ENCODE assay signal across 8 mouse cellular contexts in the genomic region with DNA sequence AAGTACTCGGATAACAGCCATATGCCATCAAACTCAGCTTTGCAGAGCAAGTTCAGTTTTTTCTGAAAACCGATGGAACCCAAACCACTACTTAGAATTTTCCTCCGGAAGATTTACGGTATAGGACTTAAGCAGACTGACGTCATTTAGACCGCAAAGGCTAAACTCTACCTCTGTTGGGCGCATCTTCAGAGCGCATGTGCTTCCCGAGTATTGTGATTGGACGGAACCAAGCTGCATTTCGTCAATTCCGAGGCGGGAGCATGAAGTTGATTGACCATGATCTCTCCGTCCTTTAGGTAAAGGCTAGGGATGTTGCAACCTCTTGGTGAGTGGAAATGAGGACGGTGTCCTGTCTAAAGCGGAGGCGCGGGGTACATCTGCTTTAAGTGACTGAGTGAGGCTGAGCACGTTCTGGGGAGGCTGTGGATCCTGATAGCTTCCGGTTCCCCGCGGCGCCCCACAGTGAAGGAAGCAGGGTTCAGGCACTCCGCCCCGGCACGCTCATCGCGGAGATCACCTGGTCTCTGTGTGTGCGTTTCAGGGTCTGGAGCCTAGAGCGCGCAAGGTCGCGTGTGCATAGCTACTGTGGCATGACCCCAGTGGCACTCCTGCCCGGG. TPM values are rescaled to one million over a fixed set of nuclear protein-coding genes. Genes with fewer than 3 reads are reported as not detected.
DNase-seq lines count a peak whose midpoint lies in the region; ATAC-seq and TF ChIP-seq lines count a peak whose summit lies in the region.

A gene (plus strand): TSS at position 199 of the 620 bp plus-strand sequence.

- peak within 1 kb of the TSS; percentile 96 for H3K9ac ChIP-seq in ES-E14 (ENCODE audit: insufficient read depth, low read depth, low read length, poor library complexity, severe bottlenecking)
- H3K9ac ChIP-seq in forebrain, embryonic 15.5 days (replicated peaks): peak within 1 kb of the TSS; percentile 84

- no peaks in the 10 kb centered on the region for H3K9me3 ChIP-seq in ES-E14 (ENCODE audit: control insufficient read depth, insufficient read depth, low read depth, low read length)
- H3K9me3 ChIP-seq in forebrain, embryonic 15.5 days: no peaks in the 10 kb centered on the region

- H3K4me1 ChIP-seq in ES-E14 (ENCODE audit: control insufficient read depth in 2 of 2, insufficient read depth in 2 of 2, low read length in 2 of 2, poor library complexity in 1 of 2): peaks cover 0 to 2% of the 10 kb centered on the region in 2 experiments; a peak in 1 of 4 replicates
- peaks cover 11% of the 10 kb centered on the region for H3K4me1 ChIP-seq in forebrain, embryonic 15.5 days
- no peaks in the 10 kb centered on the region; the same call in 1 of the 2 replicates for H3K4me1 ChIP-seq in lung, adult 2 months (ENCODE audit: control insufficient read depth, insufficient read depth, low read length)

- H3K36me3 ChIP-seq in ES-E14 (ENCODE audit: control insufficient read depth, insufficient read depth, low read length, poor library complexity, severe bottlenecking): no peaks in the 10 kb centered on the region; the same call in 1 of the 2 replicates
- no peaks in the 10 kb centered on the region for H3K36me3 ChIP-seq in forebrain, embryonic 15.5 days

- ATAC-seq in forebrain, embryonic 15.5 days (replicated peaks): peak; percentile 99
- peak; percentile 95 for ATAC-seq in neutrophil, adult 5-6 weeks (ENCODE audit: extremely low read depth, insufficient number of reproducible peaks, low FRiP score, poor library complexity, severe bottlenecking)

- peak within 1 kb of the TSS; percentile 90 to 92 for H3K4me3 ChIP-seq in ES-E14 (ENCODE audit: insufficient read depth in 1 of 2, low read depth in 1 of 2, low read length in 2 of 2, poor library complexity in 1 of 2, severe bottlenecking in 1 of 2)
- H3K4me3 ChIP-seq in forebrain, embryonic 15.5 days: peak within 1 kb of the TSS; percentile 90
- H3K4me3 ChIP-seq in lung, adult 2 months (replicated peaks; ENCODE audit: extremely low read depth, low read depth, low read length): peak within 1 kb of the TSS; percentile 97

- peak within 1 kb of the TSS; percentile 69 for H3K4me2 ChIP-seq in forebrain, embryonic 15.5 days (replicated peaks)

- DNase-seq in ES-E14 (ENCODE audit: low read depth, low spot score): peak; percentile 90
- DNase-seq in cerebellum, adult 11-12 months: peak; percentile 92
- DNase-seq in heart, postnatal 25 days (ENCODE audit: low spot score): peak; percentile 76
- peak; percentile 88 to 95 for DNase-seq in layer of hippocampus, adult 18-20 months (ENCODE audit: low spot score in 2 of 2)
- DNase-seq in lung, adult 2 months: peak; percentile 83
- DNase-seq in thymus, adult 18-20 months: peak; percentile 68 to 81

- peak within 1 kb of the TSS; percentile 91 for H3K27ac ChIP-seq in ES-E14 (ENCODE audit: insufficient read depth, low read depth, low read length, poor library complexity, severe bottlenecking)
- H3K27ac ChIP-seq in forebrain, embryonic 15.5 days (replicated peaks): peak within 1 kb of the TSS; percentile 85

- H3K27me3 ChIP-seq in forebrain, embryonic 15.5 days: no peaks in the 10 kb centered on the region

- in situ Hi-C loops in ES-E14 (cut with MboI; ENCODE audit: low sequenced_read_pairs in 2 of 2, unreplicated experiment in 2 of 2): no loop called here

- peak; percentile 43; the same call in 1 of the 2 replicates for TF ChIP-seq POLR2A in lung, adult 2 months (IDR thresholded peaks at IDR 0.05; ENCODE audit: borderline replicate concordance, extremely low read depth, low read depth, low read length)

- WGBS in forebrain, embryonic 15.5 days: under 1% methylated on average over 34 of the region's 34 CpGs
- 0% methylated on average over 34 of the region's 34 CpGs for WGBS in lung, adult 2 months

- intact Hi-C loops in heart, postnatal 25 days (cut with DNase I): no loop called here

- no peak for TF ChIP-seq CTCF in lung, adult 2 months (IDR thresholded peaks at IDR 0.05; ENCODE audit: insufficient read depth, low read length)

TF ChIP-seq in ES-E14, 5 proteins besides CTCF, POLR2A, EP300 and RAD21:
- TF ChIP-seq MAFK (IDR thresholded peaks at IDR 0.05; ENCODE audit: insufficient read depth, low read depth, low read length) (no peak), ZNF384 (IDR thresholded peaks at IDR 0.05; ENCODE audit: low read depth, low read length) (peak; percentile 56; the same call in 1 of the 2 replicates), CHD2 (IDR thresholded peaks at IDR 0.05; ENCODE audit: low read depth, low read length) (peak; percentile 74; the same call in 1 of the 2 replicates), ZC3H11A (IDR thresholded peaks at IDR 0.05; ENCODE audit: borderline replicate concordance, low read depth, low read length) (no peak), HCFC1 (IDR thresholded peaks at IDR 0.05; ENCODE audit: borderline replicate concordance, insufficient read depth, low read length) (peak; percentile 73; the same call in 1 of the 2 replicates)

RNA-seq across cellular contexts. Expression of the gene that starts here (rescaled TPM):
- total RNA-seq in ES-E14 (2012; rRNA removed): 102 and 142 TPM in 2 replicates
- polyA plus RNA-seq in forebrain, embryonic 15.5 days (2015; fragmentation: Nextera tagmentation; extraction: Ambion mirVana): 31.0 and 32.3 TPM in 2 replicates
- total RNA-seq in heart, postnatal 25 days (2021): 10 to 100 TPM; 20.1 to 20.8 TPM
- total RNA-seq in layer of hippocampus, adult 18-20 months (2021): 10 to 100 TPM; 27.2 to 30.8 TPM
- polyA plus RNA-seq in lung, adult 2 months (2012; rRNA removed): 10.8 and 14.3 TPM in 2 replicates
- total RNA-seq in neutrophil, adult 5-6 weeks (2017): 7.0 and 7.8 TPM in 2 replicates

Comparison
In these comparisons a context has a peak if more than half of its experiments do, and no peak if none do; other contexts are left out.
1. Peak in every context shown above with its lines: DNase-seq, ATAC-seq, H3K4me3 ChIP-seq and H3K27ac ChIP-seq.